Mouse (Mus musculus) MEL (cell line): Measurements from ENCODE around the gene Btbd16. TPM values are rescaled to one million over a fixed set of nuclear protein-coding genes. Genes with fewer than 3 reads are reported as not detected.

ENCODE experiments used
- DNase-seq: peaks from one replicate; pipeline ENCODE4 v3.0.0; 2011; ENCODE audit warnings: low read depth, low spot score
- H3K27ac ChIP-seq: 2 replicates; pipeline ENCODE4 v1.5.1; 2012; ENCODE audit warnings: low read depth, mild to moderate bottlenecking, control low read depth, low read length, moderate library complexity; ENCODE audit not compliant: control insufficient read depth
- H3K27me3 ChIP-seq, 2 experiments: fragments of 150-350 bp in 1 of 2; sonication (generic) in 1 of 2; 2 replicates each; pipeline ENCODE4 v1.6.1; 2012; ENCODE audit warnings: low read length in 2 of 2, mild to moderate bottlenecking in 2 of 2, improper control_type of control experiment in 1 of 2, moderate library complexity in 1 of 2; ENCODE audit not compliant: insufficient read depth in 2 of 2, control insufficient read depth in 1 of 2
- H3K36me3 ChIP-seq, 2 experiments: 2 replicates each; pipeline ENCODE4 v1.6.1; 2012 to 2014; ENCODE audit warnings: low read length in 2 of 2, improper control_type of control experiment in 1 of 2, inconsistent platforms in 1 of 2, mild to moderate bottlenecking in 1 of 2; ENCODE audit not compliant: insufficient read depth in 2 of 2, control insufficient read depth in 1 of 2
- H3K4me1 ChIP-seq, 2 experiments: fragments of 150-350 bp in 1 of 2; sonication (generic) in 1 of 2; 2 replicates each; pipeline ENCODE4 v1.6.1; 2012; ENCODE audit warnings: low read length in 2 of 2, improper control_type of control experiment in 1 of 2, mild to moderate bottlenecking in 1 of 2; ENCODE audit not compliant: insufficient read depth in 2 of 2, control insufficient read depth in 1 of 2
- H3K4me3 ChIP-seq, 2 experiments: fragments of 150-350 bp in 1 of 2; sonication (generic) in 1 of 2; 2 replicates each; pipeline ENCODE4 v1.5.1; 2012; ENCODE audit warnings: low read depth in 2 of 2, low read length in 2 of 2, mild to moderate bottlenecking in 2 of 2, moderate library complexity in 2 of 2, control low read depth in 1 of 2, improper control_type of control experiment in 1 of 2; ENCODE audit not compliant: control insufficient read depth in 1 of 2, insufficient read depth in 1 of 2
- H3K79me2 ChIP-seq: 2 replicates; pipeline ENCODE4 v1.6.1; 2012; ENCODE audit warnings: mild to moderate bottlenecking, low read length, moderate library complexity; ENCODE audit not compliant: control insufficient read depth, poor library complexity, insufficient read depth
- H3K9ac ChIP-seq: 2 replicates; pipeline ENCODE4 v1.6.1; 2012; ENCODE audit warnings: low read depth, mild to moderate bottlenecking, control low read depth, low read length, moderate library complexity; ENCODE audit not compliant: control insufficient read depth, poor library complexity, severe bottlenecking
- H3K9me3 ChIP-seq: fragments of 150-350 bp; sonication (generic); replicated peaks from 2 replicates; pipeline ENCODE4 v1.6.1; 2012; ENCODE audit warnings: mild to moderate bottlenecking, low read length, improper control_type of control experiment, moderate library complexity; ENCODE audit not compliant: insufficient read depth
- CHD1 ChIP-seq: IDR thresholded peaks from 2 replicates; pipeline ENCODE4 v1.6.1; 2012; ENCODE audit warnings: low read depth, mild to moderate bottlenecking, inconsistent platforms, low read length, improper control_type of control experiment
- CHD2 ChIP-seq: IDR thresholded peaks from 2 replicates; pipeline ENCODE4 v1.6.1; 2011; ENCODE audit warnings: low read length, improper control_type of control experiment
- CTCF ChIP-seq, 3 experiments: IDR thresholded peaks in 2 of 3; conservative IDR thresholded peaks in 1 of 3; 2 replicates each; pipeline ENCODE4 v1.5.1; 2011 to 2012; ENCODE audit warnings: low read length in 3 of 3, low read depth in 2 of 3, mild to moderate bottlenecking in 2 of 3, improper control_type of control experiment in 1 of 3, inconsistent platforms in 1 of 3, mixed read lengths in 1 of 3, moderate library complexity in 1 of 3; ENCODE audit not compliant: control insufficient read depth in 1 of 3, insufficient read depth in 1 of 3, poor library complexity in 1 of 3, severe bottlenecking in 1 of 3
- E2F4 ChIP-seq: IDR thresholded peaks from 2 replicates; pipeline ENCODE4 v1.6.1; 2011; ENCODE audit warnings: low read depth, low read length, improper control_type of control experiment, borderline replicate concordance
- EP300 ChIP-seq, 2 experiments: IDR thresholded peaks; 2 replicates each; pipeline ENCODE4 v1.6.1; 2011; ENCODE audit warnings: improper control_type of control experiment in 2 of 2, low read length in 2 of 2, low read depth in 1 of 2, mild to moderate bottlenecking in 1 of 2
- GATA1 ChIP-seq: IDR thresholded peaks from 2 replicates; pipeline ENCODE4 v1.6.1; 2011; ENCODE audit warnings: low read depth, low read length, improper control_type of control experiment
- MAX ChIP-seq: IDR thresholded peaks from 2 replicates; pipeline ENCODE4 v1.6.1; 2011; ENCODE audit warnings: low read length, improper control_type of control experiment
- MYC ChIP-seq: IDR thresholded peaks from 2 replicates; pipeline ENCODE4 v1.6.1; 2011; ENCODE audit warnings: low read depth, mild to moderate bottlenecking, low read length, improper control_type of control experiment, moderate library complexity
- NELFE ChIP-seq: IDR thresholded peaks from 2 replicates; pipeline ENCODE4 v1.6.1; 2011; ENCODE audit warnings: low read depth, low read length, improper control_type of control experiment
- NRF1 ChIP-seq: IDR thresholded peaks from 2 replicates; pipeline ENCODE4 v1.6.1; 2014; ENCODE audit warnings: low read depth, mild to moderate bottlenecking, inconsistent platforms, low read length, improper control_type of control experiment, moderate library complexity; ENCODE audit not compliant: poor library complexity, insufficient read depth, severe bottlenecking
- POLR2A ChIP-seq, 2 experiments: IDR thresholded peaks; 2 replicates each; pipeline ENCODE4 v1.6.1; 2011 to 2012; ENCODE audit warnings: low read length in 2 of 2, mild to moderate bottlenecking in 2 of 2, control low read depth in 1 of 2, improper control_type of control experiment in 1 of 2, low read depth in 1 of 2, moderate library complexity in 1 of 2; ENCODE audit not compliant: control insufficient read depth in 1 of 2, insufficient read depth in 1 of 2, poor library complexity in 1 of 2
- POLR2AphosphoS5 ChIP-seq: IDR thresholded peaks from 2 replicates; pipeline ENCODE4 v1.6.1; 2012; ENCODE audit warnings: low read depth, borderline replicate concordance, mild to moderate bottlenecking, inconsistent platforms, low read length, moderate library complexity, mixed read lengths
- RAD21 ChIP-seq: IDR thresholded peaks from 2 replicates; pipeline ENCODE4 v1.6.1; 2011; ENCODE audit warnings: mild to moderate bottlenecking, low read depth, low read length, improper control_type of control experiment
- RCOR1 ChIP-seq: IDR thresholded peaks from 2 replicates; pipeline ENCODE4 v1.6.1; 2012; ENCODE audit warnings: low read depth, mild to moderate bottlenecking, inconsistent platforms, low read length, improper control_type of control experiment
- SMC3 ChIP-seq: IDR thresholded peaks from 2 replicates; pipeline ENCODE4 v1.6.1; 2011; ENCODE audit warnings: low read depth, low read length, improper control_type of control experiment
- TAL1 ChIP-seq: IDR thresholded peaks from 2 replicates; pipeline ENCODE4 v1.6.1; 2012; ENCODE audit warnings: mild to moderate bottlenecking, inconsistent platforms, low read length, moderate library complexity, mixed read lengths
- TCF12 ChIP-seq: IDR thresholded peaks from 2 replicates; pipeline ENCODE4 v1.6.1; 2014; ENCODE audit warnings: low read depth, mild to moderate bottlenecking, inconsistent platforms, low read length, improper control_type of control experiment, moderate library complexity
- UBTF ChIP-seq: IDR thresholded peaks from 2 replicates; pipeline ENCODE4 v1.6.1; 2012; ENCODE audit warnings: low read depth, mild to moderate bottlenecking, inconsistent platforms, low read length, improper control_type of control experiment, moderate library complexity, borderline replicate concordance; ENCODE audit not compliant: insufficient read depth
- USF1 ChIP-seq: IDR thresholded peaks from 2 replicates; pipeline ENCODE4 v1.6.1; 2014; ENCODE audit warnings: low read depth, mild to moderate bottlenecking, inconsistent platforms, low read length, improper control_type of control experiment, moderate library complexity
- ZKSCAN1 ChIP-seq: IDR thresholded peaks from 2 replicates; pipeline ENCODE4 v1.6.1; 2012; ENCODE audit warnings: low read depth, mild to moderate bottlenecking, inconsistent platforms, low read length, improper control_type of control experiment, moderate library complexity
- ZMIZ1 ChIP-seq: IDR thresholded peaks from 2 replicates; pipeline ENCODE4 v1.6.1; 2012; ENCODE audit warnings: low read depth, mild to moderate bottlenecking, inconsistent platforms, low read length, improper control_type of control experiment, moderate library complexity
- ZNF384 ChIP-seq: IDR thresholded peaks from 2 replicates; pipeline ENCODE4 v1.6.1; 2012; ENCODE audit warnings: low read depth, mild to moderate bottlenecking, inconsistent platforms, low read length, improper control_type of control experiment
- polyA plus RNA-seq, 2 experiments: library from polyadenylated mRNA; stranded (reverse) in 1 of 2; unstranded in 1 of 2; fragments of >175 nt in 1 of 2; fragments of >200 nt in 1 of 2; gene quantifications; 2 replicates each; pipeline versions ENCODE4 v1.2.1 to v1.2.4; 2012; ENCODE audit warnings: low replicate concordance in 2 of 2, low read depth in 1 of 2; ENCODE audit not compliant: insufficient read length in 2 of 2, insufficient read depth in 1 of 2, missing spikeins in 1 of 2
- total RNA-seq: library from RNA; depleted of rRNA; stranded (reverse); fragments of 300-350 nt; gene quantifications from 2 replicates; pipeline ENCODE4 v1.2.3, GENCODE M21; 2012

Gene Btbd16
- total and polyA plus RNA-seq, 3 experiments: 0.71 to 0.89 TPM; not detected in 1

GRCm38 (mm10) chr7:130823992-130824391 is 50.1 kb downstream of the Btbd16 start:
- H3K9ac ChIP-seq: no peak overlapping the region
- no peak overlapping the region for H3K27ac ChIP-seq

GRCm38 (mm10) chr7:130826343-130826742 is 52.5 kb downstream of the Btbd16 start:
- H3K79me2 ChIP-seq: no peaks in the 10 kb centered on the region
- no peak overlapping the region for H3K9ac ChIP-seq
- H3K27ac ChIP-seq: no peak overlapping the region
- no peak overlapping the region for H3K4me3 ChIP-seq
- no peaks in the 10 kb centered on the region for H3K4me1 ChIP-seq
- DNase-seq: no peak
- H3K9me3 ChIP-seq: no peaks in the 10 kb centered on the region
- H3K36me3 ChIP-seq: no peaks in the 10 kb centered on the region
- no peaks in the 10 kb centered on the region for H3K27me3 ChIP-seq
- TF ChIP-seq POLR2AphosphoS5 (no peak), GATA1 (no peak), ZMIZ1 (no peak), CHD2 (no peak), ZKSCAN1 (no peak), E2F4 (no peak), NRF1 (no peak), EP300 (IDR thresholded peaks at IDR 0.05; ENCODE audit: low read depth in 1 of 2, low read length in 2 of 2) (no peak)

More at GRCm38 (mm10) chr7:130823992-130824391, 50.1 kb downstream of the Btbd16 start:
- H3K27me3 ChIP-seq: no peaks in the 10 kb centered on the region
- TF ChIP-seq TCF12: no peak
- no peak for TF ChIP-seq NELFE
- TF ChIP-seq, all 39 proteins: peak for 0
- no peak for DNase-seq
- Histone ChIP-seq H3K79me2 (no peaks in the 10 kb centered on the region), H3K9me3 (no peaks in the 10 kb centered on the region), H3K4me3 (no peak overlapping the region), H3K36me3 (no peaks in the 10 kb centered on the region), H3K4me1 (no peaks in the 10 kb centered on the region)

GRCm38 (mm10) chr7:130827431-130827830 is 53.6 kb downstream of the Btbd16 start:
- Histone ChIP-seq H3K4me1 (no peaks in the 10 kb centered on the region), H3K79me2 (no peaks in the 10 kb centered on the region), H3K9ac (no peak overlapping the region), H3K27ac (no peak overlapping the region), H3K4me3 (no peak overlapping the region), H3K9me3 (no peaks in the 10 kb centered on the region), H3K36me3 (no peaks in the 10 kb centered on the region), H3K27me3 (no peaks in the 10 kb centered on the region)
- TF ChIP-seq RCOR1 (no peak), RAD21 (peak; percentile 32), TAL1 (no peak), ZNF384 (no peak), CTCF (IDR thresholded peaks at IDR 0.05 in 2 of 3, conservative IDR thresholded peaks at IDR 0.05 in 1 of 3; ENCODE audit: control insufficient read depth in 1 of 3, insufficient read depth in 1 of 3, low read depth in 2 of 3, low read length in 3 of 3, poor library complexity in 1 of 3, severe bottlenecking in 1 of 3) (peak in 2 of 3 experiments; percentile 27 to 46; a peak in 3 of 6 replicates), MYC (no peak), CHD1 (no peak), MAX (no peak), POLR2A (IDR thresholded peaks at IDR 0.05; ENCODE audit: control insufficient read depth in 1 of 2, insufficient read depth in 1 of 2, low read depth in 1 of 2, low read length in 2 of 2, poor library complexity in 1 of 2) (no peak), SMC3 (peak; percentile 69), USF1 (no peak), POLR2AphosphoS5 (no peak), UBTF (no peak)
- peak; percentile 6 for DNase-seq
